Mouse (Mus musculus): ENCODE measurements around the gene Cmip.
A peak's percentile ranks its signal among the peaks of the same experiment; 100 is the strongest.

The Cmip gene

GRCm38 (mm10) chr8:117257029-117257820 is at the start of gene Cmip:
Gene Cmip (plus strand): TSS chr8:117257064.
- no peak for DNase-seq (ENCODE audit: low spot score)

- DNase-seq (ENCODE audit: low spot score) = no peak
Observed at GRCm38 (mm10) chr8:117209150-117209549, 47.7 kb upstream of the Cmip start.

- no peak for DNase-seq (ENCODE audit: low spot score)
Observed at GRCm38 (mm10) chr8:117212100-117212499, 44.8 kb upstream of the Cmip start.

GRCm38 (mm10) chr8:117217724-117218123 is 39.1 kb upstream of the Cmip start:
- DNase-seq (ENCODE audit: low spot score) = no peak

- no peak for DNase-seq (ENCODE audit: low spot score)
Observed at GRCm38 (mm10) chr8:117222396-117222795, 34.5 kb upstream of the Cmip start.

GRCm38 (mm10) chr8:117224630-117225029 is 32.2 kb upstream of the Cmip start:
- peak; percentile 80 for DNase-seq (ENCODE audit: low spot score)

- DNase-seq (ENCODE audit: low spot score) = no peak
Observed at GRCm38 (mm10) chr8:117226306-117226705, 30.6 kb upstream of the Cmip start.

- no peak for DNase-seq (ENCODE audit: low spot score)
Observed at GRCm38 (mm10) chr8:117227339-117227738, 29.5 kb upstream of the Cmip start.

GRCm38 (mm10) chr8:117233199-117233598 is 23.7 kb upstream of the Cmip start:
- no peak for DNase-seq (ENCODE audit: low spot score)

GRCm38 (mm10) chr8:117236531-117236930 is 20.3 kb upstream of the Cmip start:
- no peak for DNase-seq (ENCODE audit: low spot score)

- DNase-seq (ENCODE audit: low spot score) = no peak
Observed at GRCm38 (mm10) chr8:117240326-117240725, 16.5 kb upstream of the Cmip start.

GRCm38 (mm10) chr8:117240841-117241494 is 15.9 kb upstream of the Cmip start:
- no peak for DNase-seq (ENCODE audit: low spot score)

- no peak for DNase-seq (ENCODE audit: low spot score)
Observed at GRCm38 (mm10) chr8:117241848-117242247, 15.0 kb upstream of the Cmip start.

- DNase-seq (ENCODE audit: low spot score) = no peak
Observed at GRCm38 (mm10) chr8:117242286-117242685, 14.6 kb upstream of the Cmip start.

- DNase-seq (ENCODE audit: low spot score) = no peak
Observed at GRCm38 (mm10) chr8:117244601-117245000, 12.3 kb upstream of the Cmip start.

GRCm38 (mm10) chr8:117248341-117248740 is 8.5 kb upstream of the Cmip start:
- DNase-seq (ENCODE audit: low spot score) = no peak

GRCm38 (mm10) chr8:117251086-117251681 is 5.7 kb upstream of the Cmip start:
- no peak for DNase-seq (ENCODE audit: low spot score)

- no peak for DNase-seq (ENCODE audit: low spot score)
Observed at GRCm38 (mm10) chr8:117252650-117253049, 4.2 kb upstream of the Cmip start.

- DNase-seq (ENCODE audit: low spot score) = no peak
Observed at GRCm38 (mm10) chr8:117253390-117254269, 3.2 kb upstream of the Cmip start.

GRCm38 (mm10) chr8:117254496-117254895 is 2.4 kb upstream of the Cmip start:
- no peak for DNase-seq (ENCODE audit: low spot score)

GRCm38 (mm10) chr8:117256292-117256938 is 449 bp upstream of the Cmip start:
- peak; percentile 64 for DNase-seq (ENCODE audit: low spot score)

Data from layer of hippocampus, adult 9-10 months (tissue).